Mouse (Mus musculus) embryo, embryonic 11.5 days (tissue): ENCODE results near the gene Adnp.
"Not testable (repeated sequence)": the region's sequence is repeated elsewhere in the genome, so short reads cannot be mapped to it uniquely, and the experiment has no call there.

Experiments used
- DNase-seq: peaks from one replicate; pipeline ENCODE4 v3.0.0-alpha.2; 2012; ENCODE audit warnings: low read depth, low spot score

The Adnp gene

GRCm38 (mm10) chr2:168205681-168206631, 956 bp downstream of the Adnp start:
- no peak for DNase-seq

DNA sequence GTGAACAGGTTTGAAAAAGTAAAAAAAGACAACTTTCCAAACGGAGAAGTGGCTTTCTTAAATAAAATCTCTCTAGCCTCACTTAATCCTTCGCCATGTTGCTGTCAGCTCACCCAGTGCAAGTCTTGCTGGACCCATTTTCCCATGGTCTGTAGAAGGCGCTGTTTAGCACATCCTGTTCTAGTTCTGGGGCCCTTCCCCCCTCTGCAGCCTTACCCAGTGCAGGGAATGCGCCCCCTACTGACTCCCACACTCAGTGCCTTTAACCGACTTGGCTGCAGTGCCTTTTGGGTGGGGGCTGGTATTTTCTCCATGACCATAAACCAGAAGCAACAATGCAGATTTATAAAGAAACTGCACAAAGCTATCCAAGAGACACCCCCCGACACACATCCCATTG, 1.6 kb downstream of the Adnp start:
- DNase-seq, result peak; percentile 86

GRCm38 (mm10) chr2:168204476-168204999, 2.4 kb downstream of the Adnp start:
- DNase-seq, result no peak

- no peak for DNase-seq
Measured at GRCm38 (mm10) chr2:168200014-168200691, 6.8 kb downstream of the Adnp start.

- no peak for DNase-seq
Measured at GRCm38 (mm10) chr2:168199476-168199875, 7.4 kb downstream of the Adnp start.

GRCm38 (mm10) chr2:168198421-168198820, 8.5 kb downstream of the Adnp start:
- DNase-seq, result no peak

DNA sequence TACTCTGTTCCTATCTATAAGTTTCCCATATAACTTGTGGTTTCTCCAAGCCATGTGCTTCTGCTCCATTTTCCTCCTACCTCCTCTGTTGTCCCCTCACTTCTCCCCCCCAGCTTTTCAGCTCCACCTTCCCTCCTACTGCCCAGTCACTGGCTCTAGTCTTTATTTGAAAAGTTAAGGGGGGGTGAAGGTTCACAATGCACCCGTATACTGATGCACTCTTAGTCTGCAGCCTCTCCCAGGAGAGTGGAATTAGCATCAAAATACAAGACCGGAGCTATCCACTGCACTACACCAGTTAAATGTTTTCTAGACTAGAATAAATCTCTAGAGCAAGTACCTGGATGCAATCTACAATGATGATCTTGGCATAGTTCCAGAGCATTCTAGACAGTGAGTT, 11.2 kb downstream of the Adnp start:
- no peak for DNase-seq

DNA sequence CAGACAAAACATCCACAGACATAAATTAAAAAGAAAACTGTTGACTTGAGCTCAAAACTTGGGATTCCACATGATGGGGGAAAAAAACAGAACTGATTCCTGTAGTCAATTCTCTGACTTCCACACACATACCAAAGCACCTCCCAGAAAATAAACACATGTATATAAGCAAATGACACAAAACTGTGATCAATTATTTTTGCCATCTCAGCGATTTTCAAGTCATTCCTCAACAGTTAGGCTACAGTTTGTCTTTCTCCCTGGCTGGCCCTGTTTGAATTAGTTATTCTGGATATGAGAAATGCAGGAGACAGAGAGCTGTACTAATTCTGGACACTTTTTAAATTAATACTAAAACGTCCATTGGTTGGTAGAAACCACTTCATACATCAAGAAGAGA, 13.2 kb downstream of the Adnp start:
- DNase-seq, result no peak

- no peak for DNase-seq
Measured at GRCm38 (mm10) chr2:168191856-168192255, 15.1 kb downstream of the Adnp start.

GRCm38 (mm10) chr2:168175946-168176345, 31.0 kb downstream of the Adnp start:
- no peak for DNase-seq

DNA sequence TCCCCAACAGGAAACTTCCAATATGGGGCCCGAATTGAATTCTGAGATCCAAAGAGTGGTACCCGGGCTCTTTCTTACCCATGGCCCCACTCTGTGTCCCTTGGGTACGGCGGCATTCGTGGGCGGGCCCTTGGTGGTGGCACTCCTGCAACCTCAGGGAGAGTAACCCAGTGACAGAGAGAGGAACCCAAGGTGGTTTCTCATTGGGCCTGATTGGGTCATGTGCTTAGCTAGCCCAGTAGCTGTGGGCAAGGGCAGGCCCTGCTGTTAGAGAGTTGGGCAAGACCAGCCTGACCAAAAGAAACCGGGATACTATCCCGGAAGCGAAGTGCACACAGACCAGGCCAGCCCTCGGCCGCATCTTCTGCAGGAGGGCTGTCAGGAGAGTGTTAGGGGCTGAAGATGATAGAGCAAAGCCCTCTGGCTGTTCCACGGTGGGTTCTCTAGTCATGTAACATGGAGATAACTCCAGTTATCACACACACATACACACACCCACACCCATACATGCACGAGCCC, 36.7 kb downstream of the Adnp start:
- no peak for DNase-seq

DNA sequence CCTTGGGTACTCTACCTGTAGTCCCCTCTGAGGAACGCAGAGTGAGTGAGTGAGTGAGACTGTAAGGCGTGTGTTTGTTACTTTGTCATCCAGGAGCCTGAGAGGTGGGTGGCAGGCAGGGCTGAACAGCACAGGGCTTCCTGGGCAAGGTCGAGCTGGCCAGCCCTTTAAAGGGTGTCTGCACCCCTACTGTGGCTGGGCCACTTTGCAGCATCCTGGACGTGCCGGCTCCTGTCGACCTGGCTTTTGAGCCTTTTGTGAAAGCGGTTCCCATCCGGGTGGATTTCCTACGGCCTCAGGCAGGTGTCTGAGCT, 37.2 kb downstream of the Adnp start:
- DNase-seq, result no peak

GRCm38 (mm10) chr2:168168892-168169799, 37.8 kb downstream of the Adnp start:
- peak; percentile 64 for DNase-seq

DNA sequence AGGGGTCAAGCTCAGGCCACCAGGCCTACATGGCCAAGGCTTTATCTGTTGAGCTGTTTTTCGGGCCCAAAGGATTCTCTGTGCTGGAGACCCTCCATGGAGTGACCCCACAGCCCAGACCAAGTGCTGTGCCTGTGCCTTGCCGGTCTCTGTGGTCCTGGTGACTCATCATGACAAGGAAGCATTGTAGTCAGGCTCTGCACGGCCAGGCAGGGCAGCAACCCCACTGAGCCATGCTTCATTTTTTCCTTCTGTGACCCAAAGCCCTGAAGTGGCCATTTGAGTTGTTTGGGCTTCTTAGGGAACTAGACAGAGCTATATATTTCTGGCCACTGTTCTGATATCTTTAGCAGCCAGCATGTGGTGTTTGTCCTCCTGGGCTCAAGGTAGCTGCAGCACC, 39.1 kb downstream of the Adnp start:
- DNase-seq, result no peak

- DNase-seq, result no peak
Measured at GRCm38 (mm10) chr2:168166750-168167460, 40.0 kb downstream of the Adnp start.

- no peak for DNase-seq
Measured at GRCm38 (mm10) chr2:168161978-168162377, 44.9 kb downstream of the Adnp start.

DNA sequence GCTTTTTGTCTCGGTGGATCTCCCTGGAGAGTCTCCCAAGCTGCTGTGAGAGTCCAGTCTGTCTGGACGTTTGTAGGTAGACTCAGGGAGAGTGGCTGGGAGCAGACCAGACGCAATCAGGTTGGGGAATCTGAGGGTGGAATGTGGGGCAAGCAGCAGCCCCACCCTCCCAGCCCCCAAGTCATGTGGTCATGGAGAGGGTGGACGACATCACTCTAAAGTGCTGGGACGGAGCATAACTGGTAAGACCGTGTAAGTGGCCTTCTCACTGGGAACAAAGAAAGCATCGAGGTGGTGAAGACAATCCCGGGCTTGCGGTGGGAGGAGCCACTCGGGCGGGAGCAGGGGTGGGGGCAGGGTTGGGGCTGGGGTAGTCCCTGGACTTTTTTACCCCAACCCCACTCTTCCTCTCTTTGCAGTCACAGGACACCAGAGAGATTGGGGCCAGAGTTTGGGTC, 45.4 kb downstream of the Adnp start:
- no peak for DNase-seq

DNA sequence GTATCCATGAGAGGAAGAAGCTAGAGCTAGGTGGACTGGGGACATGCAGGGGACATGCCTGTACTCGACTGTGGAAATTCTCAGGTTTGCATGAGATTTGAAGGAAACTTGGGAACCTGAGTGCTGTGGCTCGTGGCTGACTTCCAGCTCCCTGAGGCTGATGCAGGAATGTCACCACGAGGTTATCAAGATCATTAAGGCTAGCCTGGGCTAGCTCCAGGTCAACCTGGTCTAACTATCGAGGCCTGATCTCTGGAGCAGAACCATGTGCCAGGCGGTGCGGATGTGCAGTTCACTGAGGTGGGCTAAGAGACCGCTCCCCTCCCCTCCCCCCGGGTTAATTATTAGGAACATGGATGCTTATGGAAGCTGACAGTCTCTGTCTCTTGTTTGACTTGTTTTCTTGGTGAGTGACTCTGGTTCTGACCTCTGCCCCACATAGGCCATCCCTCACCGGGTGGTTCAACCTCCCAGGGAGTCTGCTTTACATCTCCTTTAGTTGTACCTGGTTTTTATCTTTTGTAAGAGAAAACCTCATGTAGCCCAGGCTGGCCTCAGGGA, 46.5 kb downstream of the Adnp start:
- DNase-seq, result no peak

- DNase-seq, result peak; percentile 54
Measured at GRCm38 (mm10) chr2:168158911-168159711, 47.8 kb downstream of the Adnp start.

- not testable (repeated sequence) for DNase-seq
Measured at GRCm38 (mm10) chr2:168157974-168158373, 48.9 kb downstream of the Adnp start.
